In genomic region chr5:35762388-35762787, GRCm38 (mm10) we compare ENCODE assay signal across 10 mouse cellular contexts. TPM values are rescaled to one million over a fixed set of nuclear protein-coding genes. Genes with fewer than 3 reads are reported as not detected.
DNase-seq lines count a peak whose midpoint lies in the region; ATAC-seq and TF ChIP-seq lines count a peak whose summit lies in the region.
"Had no signal": no experiment of that assay in that cellular context is flagged by ENCODE, and none has a peak within 500 bp of the region (broad histone marks: within the 10 kb centered on the region; RNA-seq: fewer than 3 reads in every experiment).

No protein-coding gene starts in this region.

- ATAC-seq in heart, embryonic 11.5 days (replicated peaks; ENCODE audit: insufficient number of reproducible peaks, low FRiP score, low TSS enrichment) = no peak
- no peak for ATAC-seq in midbrain, postnatal 0 days (ENCODE audit: low FRiP score)
- no peak for ATAC-seq in midbrain, embryonic 13.5 days

- H3K4me2 ChIP-seq in heart, embryonic 11.5 days = no peak overlapping the region
- no peak overlapping the region for H3K4me2 ChIP-seq in midbrain, postnatal 0 days (ENCODE audit: low read depth, low read length, poor library complexity, severe bottlenecking)
- no peak overlapping the region for H3K4me2 ChIP-seq in midbrain, embryonic 13.5 days (replicated peaks)
- H3K4me2 ChIP-seq: embryonic facial prominence, embryonic 13.5 days; limb, embryonic 13.5 days had no signal

- peaks cover 14% of the 10 kb centered on the region for H3K4me1 ChIP-seq in heart, embryonic 11.5 days (ENCODE audit: control insufficient read depth, insufficient read depth, low read length)
- H3K4me1 ChIP-seq in midbrain, postnatal 0 days (ENCODE audit: insufficient read depth, low read length) = peaks cover 3% of the 10 kb centered on the region; the same call in 1 of the 2 replicates
- peaks cover 10% of the 10 kb centered on the region for H3K4me1 ChIP-seq in midbrain, embryonic 13.5 days (replicated peaks)

- DNase-seq in heart, adult 18-20 months = peak; percentile 70 to 71
- peak; percentile 70 for DNase-seq in midbrain, postnatal 0 days (ENCODE audit: low spot score)
- DNase-seq in heart, adult 8-10 months (ENCODE audit: low spot score) = peak; percentile 48
- DNase-seq in lung, postnatal 36 days = peak; percentile 77
- DNase-seq in urinary bladder, postnatal 4 days (ENCODE audit: low spot score in 2 of 2) = no peak
- DNase-seq in spleen, postnatal 14 days (ENCODE audit: low spot score in 2 of 2) = no peak

- peaks cover 41% of the 10 kb centered on the region for H3K27me3 ChIP-seq in heart, embryonic 11.5 days (ENCODE audit: control insufficient read depth, insufficient read depth, low read length)
- H3K27me3 ChIP-seq in midbrain, postnatal 0 days (ENCODE audit: insufficient read depth, low read length) = peaks cover 15% of the 10 kb centered on the region; the same call in 1 of the 2 replicates
- peaks cover 43% of the 10 kb centered on the region for H3K27me3 ChIP-seq in midbrain, embryonic 13.5 days

- H3K9me3 ChIP-seq in heart, embryonic 11.5 days (replicated peaks; ENCODE audit: control insufficient read depth, low read length) = no peaks in the 10 kb centered on the region
- H3K9me3 ChIP-seq in midbrain, postnatal 0 days (ENCODE audit: low read length) = no peaks in the 10 kb centered on the region
- no peaks in the 10 kb centered on the region for H3K9me3 ChIP-seq in midbrain, embryonic 13.5 days
- H3K9me3 ChIP-seq: embryonic facial prominence, embryonic 13.5 days; limb, embryonic 13.5 days had no signal

- H3K9ac ChIP-seq in heart, embryonic 11.5 days (ENCODE audit: low read depth, low read length) = no peak overlapping the region
- H3K9ac ChIP-seq in midbrain, postnatal 0 days (replicated peaks; ENCODE audit: low read length, poor library complexity, severe bottlenecking) = no peak overlapping the region
- H3K9ac ChIP-seq in midbrain, embryonic 13.5 days (replicated peaks) = no peak overlapping the region
- H3K9ac ChIP-seq: embryonic facial prominence, embryonic 13.5 days; limb, embryonic 13.5 days had no signal

- no peak for TF ChIP-seq CTCF in midbrain, postnatal 0 days (IDR thresholded peaks at IDR 0.05)

- no peaks in the 10 kb centered on the region for H3K36me3 ChIP-seq in heart, embryonic 11.5 days (ENCODE audit: control insufficient read depth, insufficient read depth, low read length)
- H3K36me3 ChIP-seq in midbrain, postnatal 0 days (ENCODE audit: insufficient read depth, low read length) = no peaks in the 10 kb centered on the region; the same call in 1 of the 2 replicates
- no peaks in the 10 kb centered on the region for H3K36me3 ChIP-seq in midbrain, embryonic 13.5 days
- H3K36me3 ChIP-seq: embryonic facial prominence, embryonic 13.5 days; limb, embryonic 13.5 days had no signal

- no peak overlapping the region for H3K27ac ChIP-seq in heart, embryonic 11.5 days (ENCODE audit: low read depth, low read length)
- no peak overlapping the region for H3K27ac ChIP-seq in midbrain, postnatal 0 days (ENCODE audit: low read depth, low read length)
- no peak overlapping the region for H3K27ac ChIP-seq in midbrain, embryonic 13.5 days
- H3K27ac ChIP-seq: embryonic facial prominence, embryonic 13.5 days; limb, embryonic 13.5 days had no signal

- H3K4me3 ChIP-seq in heart, embryonic 11.5 days (ENCODE audit: low read depth, low read length) = no peak overlapping the region
- H3K4me3 ChIP-seq in midbrain, postnatal 0 days (ENCODE audit: low read depth, low read length) = no peak overlapping the region
- H3K4me3 ChIP-seq in midbrain, embryonic 13.5 days (replicated peaks) = no peak overlapping the region
- H3K4me3 ChIP-seq: embryonic facial prominence, embryonic 13.5 days; limb, embryonic 13.5 days had no signal

- WGBS in heart, embryonic 11.5 days (ENCODE audit: insufficient replicate concordance) = 59% methylated on average over 5 of the region's 5 CpGs
- WGBS in midbrain, postnatal 0 days = 66% methylated on average over 5 of the region's 5 CpGs
- WGBS in midbrain, embryonic 13.5 days = 73% methylated on average over 5 of the region's 5 CpGs

RNA-seq across cellular contexts. Expression of gene Ablim2, which starts 4.7 kb away (rescaled TPM):
- 10 to 100 TPM; 21.4 to 24.4 TPM for total RNA-seq in heart, adult 18-20 months (2021)
- polyA plus RNA-seq in heart, embryonic 11.5 days (2014; fragmentation: Nextera tagmentation; extraction: Ambion mirVana) = 1.9 and 2.5 TPM in 2 replicates
- total RNA-seq in midbrain, postnatal 0 days (2014; rRNA removed) = 44.9 and 51.4 TPM in 2 replicates
- polyA plus RNA-seq in midbrain, postnatal 0 days (2015; fragmentation: Nextera tagmentation; extraction: Ambion mirVana) = 31.7 and 32.2 TPM in 2 replicates
- polyA plus RNA-seq in midbrain, embryonic 13.5 days (2015; fragmentation: Nextera tagmentation; extraction: Ambion mirVana) = 5.6 and 6.6 TPM in 2 replicates
- total RNA-seq in heart, adult 8-10 months (2022) = 10 to 100 TPM; 18.5 to 28.5 (median 20.9) TPM

RNA-seq across cellular contexts. Expression of gene Sh3tc1, which starts 22.6 kb away (rescaled TPM):
- total RNA-seq in heart, adult 18-20 months (2021) = 10 to 100 TPM in 1 of 2 experiments, 1 to 10 TPM in 1; 8.2 to 10.3 TPM
- polyA plus RNA-seq in heart, embryonic 11.5 days (2014; fragmentation: Nextera tagmentation; extraction: Ambion mirVana) = 4.7 and 8.4 TPM in 2 replicates
- total RNA-seq in midbrain, postnatal 0 days (2014; rRNA removed) = 1.9 and 3.6 TPM in 2 replicates
- polyA plus RNA-seq in midbrain, postnatal 0 days (2015; fragmentation: Nextera tagmentation; extraction: Ambion mirVana) = 1.8 TPM in 2 replicates
- polyA plus RNA-seq in midbrain, embryonic 13.5 days (2015; fragmentation: Nextera tagmentation; extraction: Ambion mirVana) = 2.7 and 3.8 TPM in 2 replicates
- total RNA-seq in heart, adult 8-10 months (2022) = 1 to 10 TPM; 6.5 to 9.1 (median 7.9) TPM

Comparison
In these comparisons a context has a peak if more than half of its experiments do, and no peak if none do; other contexts are left out.
1. DNase-seq: peak in heart, adult 18-20 months (2 of 2), midbrain, postnatal 0 days (single experiment), heart, adult 8-10 months (single experiment) and lung, postnatal 36 days (single experiment); none in urinary bladder, postnatal 4 days (0 of 2) and spleen, postnatal 14 days (0 of 2).